Mouse (Mus musculus): ENCODE results near the gene Pla2g4d.

GRCm38 (mm10) chr2:120313976-120314375 is 25.0 kb upstream of the Pla2g4d start, which contains the start of gene Pla2g4f:
- TF ChIP-seq CTCF (IDR thresholded peaks at IDR 0.05; ENCODE audit: low read depth, low read length) (no peak), GATA1 (IDR thresholded peaks at IDR 0.05; ENCODE audit: borderline replicate concordance, low read length) (no peak), TAL1 (conservative IDR thresholded peaks at IDR 0.05; ENCODE audit: low read depth, low read length) (no peak), POLR2AphosphoS5 (IDR thresholded peaks at IDR 0.05; ENCODE audit: insufficient replicate concordance, low read depth, low read length) (no peak), GATA2 (IDR thresholded peaks at IDR 0.05; ENCODE audit: borderline replicate concordance, low read depth, low read length) (no peak)
